Comparison of ENCODE assay signal across 13 mouse cellular contexts in genomic region chr17:29849436-29849797, GRCm38 (mm10).
DNase-seq lines count a peak whose midpoint lies in the region; ATAC-seq lines count a peak whose summit lies in the region.
"Had no signal": no experiment of that assay in that cellular context is flagged by ENCODE, and none has a peak within 500 bp of the region (broad histone marks: within the 10 kb centered on the region; RNA-seq: fewer than 3 reads in every experiment).

No protein-coding gene starts in this region.

- H3K27me3 ChIP-seq in hindbrain, embryonic 15.5 days: no peaks in the 10 kb centered on the region
- no peaks in the 10 kb centered on the region for H3K27me3 ChIP-seq in hindbrain, embryonic 11.5 days (ENCODE audit: control insufficient read depth, insufficient read depth, low read length)
- no peaks in the 10 kb centered on the region for H3K27me3 ChIP-seq in midbrain, embryonic 16.5 days (ENCODE audit: control insufficient read depth, insufficient read depth, low read depth, low read length)
- 0 out of 2 replicates have a peak, but pooled peaks cover 3% of the 10 kb centered on the region for H3K27me3 ChIP-seq in midbrain, embryonic 13.5 days
- H3K27me3 ChIP-seq in liver, embryonic 12.5 days (replicated peaks): peaks cover 11% of the 10 kb centered on the region; the same call in 1 of the 2 replicates
- H3K27me3 ChIP-seq: neural tube, embryonic 12.5 days had no signal

- WGBS in hindbrain, embryonic 15.5 days: 80% methylated on average over 13 of the region's 13 CpGs
- 85% methylated on average over 13 of the region's 13 CpGs for WGBS in hindbrain, embryonic 11.5 days
- 80% methylated on average over 12 of the region's 13 CpGs for WGBS in midbrain, embryonic 16.5 days
- WGBS in midbrain, embryonic 13.5 days: 82% methylated on average over 13 of the region's 13 CpGs
- 61% methylated on average over 13 of the region's 13 CpGs for WGBS in liver, embryonic 12.5 days (ENCODE audit: insufficient replicate concordance)

- no peak overlapping the region for H3K9ac ChIP-seq in hindbrain, embryonic 15.5 days
- H3K9ac ChIP-seq in hindbrain, embryonic 11.5 days (ENCODE audit: low read depth, low read length): no peak overlapping the region
- no peak overlapping the region for H3K9ac ChIP-seq in midbrain, embryonic 16.5 days (ENCODE audit: low read depth, low read length)
- H3K9ac ChIP-seq in midbrain, embryonic 13.5 days (replicated peaks): no peak overlapping the region
- no peak overlapping the region for H3K9ac ChIP-seq in liver, embryonic 12.5 days
- H3K9ac ChIP-seq: heart, embryonic 13.5 days; kidney, embryonic 15.5 days; limb, embryonic 13.5 days; lung, embryonic 15.5 days; neural tube, embryonic 12.5 days had no signal

- H3K27ac ChIP-seq in hindbrain, embryonic 15.5 days (replicated peaks): no peak overlapping the region
- H3K27ac ChIP-seq in hindbrain, embryonic 11.5 days (ENCODE audit: low read depth, low read length): no peak overlapping the region
- H3K27ac ChIP-seq in midbrain, embryonic 16.5 days (ENCODE audit: low read length): no peak overlapping the region
- no peak overlapping the region for H3K27ac ChIP-seq in midbrain, embryonic 13.5 days
- no peak overlapping the region for H3K27ac ChIP-seq in liver, embryonic 12.5 days
- H3K27ac ChIP-seq: heart, embryonic 13.5 days; kidney, embryonic 15.5 days; limb, embryonic 13.5 days; lung, embryonic 15.5 days; neural tube, embryonic 12.5 days had no signal

- H3K4me1 ChIP-seq in hindbrain, embryonic 15.5 days (replicated peaks): peaks cover 12% of the 10 kb centered on the region; the same call in 1 of the 2 replicates
- H3K4me1 ChIP-seq in hindbrain, embryonic 11.5 days (replicated peaks; ENCODE audit: control insufficient read depth, insufficient read depth, low read length): no peaks in the 10 kb centered on the region
- 0 out of 2 replicates have a peak, but pooled peaks cover 8% of the 10 kb centered on the region for H3K4me1 ChIP-seq in midbrain, embryonic 16.5 days (ENCODE audit: control insufficient read depth, insufficient read depth, low read length)
- peaks cover 12% of the 10 kb centered on the region for H3K4me1 ChIP-seq in midbrain, embryonic 13.5 days (replicated peaks)
- H3K4me1 ChIP-seq in liver, embryonic 12.5 days: peaks cover 48% of the 10 kb centered on the region

- no peak overlapping the region for H3K4me2 ChIP-seq in hindbrain, embryonic 15.5 days
- H3K4me2 ChIP-seq in hindbrain, embryonic 11.5 days (replicated peaks; ENCODE audit: low read depth, low read length): no peak overlapping the region
- H3K4me2 ChIP-seq in midbrain, embryonic 16.5 days (ENCODE audit: low read length): no peak overlapping the region
- no peak overlapping the region for H3K4me2 ChIP-seq in midbrain, embryonic 13.5 days (replicated peaks)
- 0 out of 2 replicates have a peak overlapping the region, but pooled peaks have one; percentile 7 for H3K4me2 ChIP-seq in liver, embryonic 12.5 days
- H3K4me2 ChIP-seq: heart, embryonic 13.5 days; kidney, embryonic 15.5 days; limb, embryonic 13.5 days; lung, embryonic 15.5 days; neural tube, embryonic 12.5 days had no signal

- H3K4me3 ChIP-seq in hindbrain, embryonic 15.5 days: no peak overlapping the region
- no peak overlapping the region for H3K4me3 ChIP-seq in hindbrain, embryonic 11.5 days (ENCODE audit: low read depth, low read length)
- H3K4me3 ChIP-seq in midbrain, embryonic 16.5 days (ENCODE audit: low read depth, low read length): no peak overlapping the region
- no peak overlapping the region for H3K4me3 ChIP-seq in midbrain, embryonic 13.5 days (replicated peaks)
- no peak overlapping the region for H3K4me3 ChIP-seq in liver, embryonic 12.5 days
- H3K4me3 ChIP-seq: heart, embryonic 13.5 days; kidney, embryonic 15.5 days; limb, embryonic 13.5 days; lung, embryonic 15.5 days; neural tube, embryonic 12.5 days had no signal

- ATAC-seq in hindbrain, embryonic 15.5 days (ENCODE audit: low FRiP score, low read depth): peak; percentile 55; the same call in 1 of the 2 replicates
- ATAC-seq in hindbrain, embryonic 11.5 days (ENCODE audit: low FRiP score): no peak
- ATAC-seq in midbrain, embryonic 16.5 days: peak; percentile 30; the same call in 1 of the 2 replicates
- ATAC-seq in midbrain, embryonic 13.5 days: no peak
- peak; percentile 40 for ATAC-seq in liver, embryonic 12.5 days

- no peaks in the 10 kb centered on the region for H3K36me3 ChIP-seq in hindbrain, embryonic 15.5 days
- H3K36me3 ChIP-seq in hindbrain, embryonic 11.5 days (ENCODE audit: control insufficient read depth, insufficient read depth, low read length): no peaks in the 10 kb centered on the region
- H3K36me3 ChIP-seq in midbrain, embryonic 16.5 days (ENCODE audit: control insufficient read depth, insufficient read depth, low read length): no peaks in the 10 kb centered on the region; the same call in 1 of the 2 replicates
- H3K36me3 ChIP-seq in midbrain, embryonic 13.5 days: peaks cover 27% of the 10 kb centered on the region
- H3K36me3 ChIP-seq in liver, embryonic 12.5 days: no peaks in the 10 kb centered on the region
- H3K36me3 ChIP-seq: heart, embryonic 13.5 days; kidney, embryonic 15.5 days; limb, embryonic 13.5 days; lung, embryonic 15.5 days; neural tube, embryonic 12.5 days had no signal

- no peak for DNase-seq in hindbrain, embryonic 11.5 days (ENCODE audit: low spot score)
- no peak for DNase-seq in layer of hippocampus, postnatal 14 days (ENCODE audit: low spot score in 2 of 2)
- no peak for DNase-seq in spleen, adult 18-20 months
- DNase-seq: layer of hippocampus, adult 9-11 months had no signal

- no peaks in the 10 kb centered on the region for H3K9me3 ChIP-seq in hindbrain, embryonic 15.5 days
- H3K9me3 ChIP-seq in hindbrain, embryonic 11.5 days (ENCODE audit: control insufficient read depth, low read length): no peaks in the 10 kb centered on the region
- H3K9me3 ChIP-seq in midbrain, embryonic 16.5 days (replicated peaks; ENCODE audit: control insufficient read depth, low read length, poor library complexity, severe bottlenecking): no peaks in the 10 kb centered on the region
- no peaks in the 10 kb centered on the region for H3K9me3 ChIP-seq in midbrain, embryonic 13.5 days
- H3K9me3 ChIP-seq in liver, embryonic 12.5 days (replicated peaks): no peaks in the 10 kb centered on the region
- H3K9me3 ChIP-seq: heart, embryonic 13.5 days; kidney, embryonic 15.5 days; limb, embryonic 13.5 days; lung, embryonic 15.5 days; neural tube, embryonic 12.5 days had no signal

Comparison
In these comparisons a context has a peak if more than half of its experiments do, and no peak if none do; other contexts are left out.
1. ATAC-seq: peak in hindbrain, embryonic 15.5 days (single experiment), midbrain, embryonic 16.5 days (single experiment) and liver, embryonic 12.5 days (single experiment); none in hindbrain, embryonic 11.5 days (single experiment) and midbrain, embryonic 13.5 days (single experiment).